Mouse (Mus musculus) bone marrow macrophage, adult 2 months (primary cell): ENCODE measurements at regions not wholly inside any gene's neighbourhood (a gene's known extent, or its start where the extent isn't known, plus 50 kb on each side); places are given as distances from the start of the nearest gene placed in this dataset.

Experiments used
- H3K27ac ChIP-seq: 2 replicates; pipeline ENCODE4 v1.5.1; 2012; ENCODE audit warnings: low read depth, low read length; ENCODE audit not compliant: insufficient read depth
- H3K4me1 ChIP-seq: 2 replicates; pipeline ENCODE4 v1.6.1; 2012; ENCODE audit warnings: low read length; ENCODE audit not compliant: control insufficient read depth, insufficient read depth
- H3K4me3 ChIP-seq: 2 replicates; pipeline ENCODE4 v1.5.1; 2012; ENCODE audit warnings: mild to moderate bottlenecking, low read length, moderate library complexity; ENCODE audit not compliant: insufficient read depth
- CTCF ChIP-seq: IDR thresholded peaks from 2 replicates; pipeline ENCODE4 v1.5.1; 2012; ENCODE audit warnings: low read depth, mild to moderate bottlenecking, low read length, moderate library complexity
- POLR2A ChIP-seq: IDR thresholded peaks from 2 replicates; pipeline ENCODE4 v1.6.1; 2012; ENCODE audit warnings: mild to moderate bottlenecking, low read depth, low read length, borderline replicate concordance

GRCm38 (mm10) chr8:35180075-35180474 is 585.5 kb upstream of the Gm19410 start:
- no peaks in the 10 kb centered on the region for H3K4me1 ChIP-seq
- H3K4me3 ChIP-seq: no peak overlapping the region
- H3K27ac ChIP-seq: no peak overlapping the region
- TF ChIP-seq CTCF (no peak), POLR2A (no peak)

- no peak overlapping the region for H3K27ac ChIP-seq
- no peak overlapping the region for H3K4me3 ChIP-seq
- no peak for TF ChIP-seq CTCF
- no peaks in the 10 kb centered on the region for H3K4me1 ChIP-seq
Measured at GRCm38 (mm10) chr8:35182141-35182540, 583.4 kb upstream of the Gm19410 start.

GRCm38 (mm10) chr8:35183423-35183822 is 582.2 kb upstream of the Gm19410 start:
- Histone ChIP-seq H3K4me1 (no peaks in the 10 kb centered on the region), H3K27ac (no peak overlapping the region), H3K4me3 (no peak overlapping the region)
- no peak for TF ChIP-seq POLR2A
- no peak for TF ChIP-seq CTCF

GRCm38 (mm10) chr8:35185165-35185564 is 580.4 kb upstream of the Gm19410 start:
- no peak for TF ChIP-seq CTCF

GRCm38 (mm10) chr8:35188531-35188930 is 577.1 kb upstream of the Gm19410 start:
- no peak overlapping the region for H3K27ac ChIP-seq
- no peaks in the 10 kb centered on the region for H3K4me1 ChIP-seq
- TF ChIP-seq CTCF (no peak), POLR2A (no peak)
- no peak overlapping the region for H3K4me3 ChIP-seq

More at GRCm38 (mm10) chr8:35185165-35185564, 580.4 kb upstream of the Gm19410 start:
- no peak overlapping the region for H3K4me3 ChIP-seq
- H3K27ac ChIP-seq: no peak overlapping the region
- no peaks in the 10 kb centered on the region for H3K4me1 ChIP-seq

GRCm38 (mm10) chr8:35189695-35190094 is 575.9 kb upstream of the Gm19410 start:
- no peak overlapping the region for H3K4me3 ChIP-seq
- no peaks in the 10 kb centered on the region for H3K4me1 ChIP-seq
- TF ChIP-seq POLR2A (no peak), CTCF (no peak)
- H3K27ac ChIP-seq: no peak overlapping the region

GRCm38 (mm10) chr8:35192515-35192914 is 573.1 kb upstream of the Gm19410 start:
- no peaks in the 10 kb centered on the region for H3K4me1 ChIP-seq
- no peak overlapping the region for H3K4me3 ChIP-seq
- no peak for TF ChIP-seq POLR2A
- TF ChIP-seq CTCF: no peak
- no peak overlapping the region for H3K27ac ChIP-seq

GRCm38 (mm10) chr8:35193771-35194170 is 571.8 kb upstream of the Gm19410 start:
- Histone ChIP-seq H3K4me3 (no peak overlapping the region), H3K27ac (no peak overlapping the region), H3K4me1 (no peaks in the 10 kb centered on the region)
- TF ChIP-seq POLR2A (no peak), CTCF (no peak)

GRCm38 (mm10) chr8:35196189-35196588 is 569.4 kb upstream of the Gm19410 start:
- H3K4me3 ChIP-seq: no peak overlapping the region
- TF ChIP-seq CTCF: no peak
- no peak for TF ChIP-seq POLR2A
- H3K27ac ChIP-seq: no peak overlapping the region
- H3K4me1 ChIP-seq: no peaks in the 10 kb centered on the region

- no peak overlapping the region for H3K4me3 ChIP-seq
- H3K4me1 ChIP-seq: no peaks in the 10 kb centered on the region
- no peak for TF ChIP-seq POLR2A
- TF ChIP-seq CTCF: no peak
- H3K27ac ChIP-seq: no peak overlapping the region
Measured at GRCm38 (mm10) chr8:35198766-35199165, 566.8 kb upstream of the Gm19410 start.

- peaks cover 12% of the 10 kb centered on the region for H3K4me1 ChIP-seq
- TF ChIP-seq POLR2A (no peak), CTCF (no peak)
- no peak overlapping the region for H3K27ac ChIP-seq
- H3K4me3 ChIP-seq: no peak overlapping the region
Measured at GRCm38 (mm10) chr8:35201416-35201815, 564.2 kb upstream of the Gm19410 start.

GRCm38 (mm10) chr8:35204971-35205370 is 560.6 kb upstream of the Gm19410 start:
- Histone ChIP-seq H3K27ac (no peak overlapping the region), H3K4me1 (peaks cover 25% of the 10 kb centered on the region), H3K4me3 (no peak overlapping the region)
- TF ChIP-seq CTCF (no peak), POLR2A (no peak)
